Mouse (Mus musculus): ENCODE data around the gene Prdm4.

The Prdm4 gene

DNA sequence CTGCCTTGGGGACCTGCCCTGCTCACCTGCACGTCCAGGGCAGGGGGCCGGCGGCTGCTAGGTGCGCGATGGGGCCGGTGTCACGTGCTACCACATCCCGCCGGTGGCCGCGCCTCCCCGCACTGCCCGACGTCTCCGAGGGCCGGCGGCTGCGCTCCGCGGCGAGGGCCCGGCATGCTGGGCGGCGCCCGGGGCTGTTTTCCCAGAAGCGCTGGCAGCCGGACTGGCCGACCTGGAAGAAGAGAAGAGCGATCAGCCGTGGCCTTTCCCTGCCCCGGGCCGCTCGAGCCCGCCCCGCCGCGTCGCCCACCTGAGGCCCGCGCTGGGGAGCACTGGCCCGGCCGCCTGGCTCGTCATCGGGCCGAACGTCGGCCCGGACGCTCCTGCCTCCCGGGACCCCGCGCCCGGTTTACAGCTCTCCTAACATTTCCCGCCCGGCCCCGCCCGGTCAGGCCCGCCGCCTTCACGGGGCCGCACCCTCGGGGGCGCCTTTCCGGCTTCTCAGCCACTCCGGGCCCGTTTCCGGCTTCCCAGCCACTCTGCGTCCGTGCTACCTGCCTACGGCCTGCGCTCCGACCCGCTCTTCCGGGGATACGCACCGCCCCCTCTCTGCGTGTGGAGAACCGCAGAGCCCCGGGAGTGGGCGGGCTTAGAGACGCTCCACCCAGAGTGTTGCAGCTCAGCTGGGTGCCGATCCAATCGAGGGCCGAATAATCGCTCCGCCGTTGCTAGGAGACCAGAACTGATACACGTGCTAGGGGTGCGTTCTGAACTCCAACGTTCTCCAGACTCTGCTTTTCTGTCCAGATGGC is at the start of gene Prdm4:
Gene Prdm4, minus strand, starts transcription at position 645 of the 812 bp plus-strand sequence.
- peak; percentile 94 for DNase-seq (ENCODE audit: extremely low spot score, low read depth, low spot score)

DNA sequence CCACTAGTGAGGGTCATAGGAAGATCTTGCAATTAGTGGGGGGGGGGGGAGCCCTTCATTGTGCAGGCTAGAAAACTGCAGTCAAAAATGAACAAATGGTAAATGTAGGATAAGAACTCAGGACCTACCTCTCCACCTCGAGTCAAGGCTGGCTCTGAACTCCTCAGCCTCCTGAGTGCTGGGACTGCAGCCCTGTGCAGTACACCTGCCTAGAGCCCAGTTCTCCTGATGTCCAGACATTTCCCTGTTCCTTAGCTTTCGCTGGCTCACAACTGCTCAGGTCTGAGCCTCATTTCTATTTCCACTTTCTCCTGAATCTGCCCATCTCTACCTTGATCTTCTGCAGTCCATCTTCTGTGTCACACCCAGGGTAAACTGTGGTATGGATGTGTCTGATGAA is 49.5 kb upstream of the Prdm4 start:
- no peak for DNase-seq (ENCODE audit: extremely low spot score, low read depth, low spot score)

DNA sequence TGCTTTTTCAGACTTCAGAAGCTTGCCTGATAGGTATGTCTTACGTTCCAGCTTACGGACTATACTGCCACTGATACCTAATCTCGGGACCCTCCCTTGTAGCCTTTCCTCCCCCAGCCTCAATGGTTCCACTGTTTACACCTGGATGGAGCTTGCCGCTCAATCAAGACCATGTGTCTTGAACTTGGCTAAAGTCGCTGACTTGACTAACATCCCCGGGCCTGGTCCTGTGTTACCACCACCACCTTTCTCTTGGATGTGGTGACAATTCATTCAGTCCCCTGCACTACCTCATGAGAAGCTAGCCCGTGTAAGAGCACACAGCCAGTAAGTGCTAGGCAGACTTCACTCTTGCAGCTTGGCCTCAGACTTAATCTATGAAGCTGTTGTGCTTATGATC is 47.4 kb upstream of the Prdm4 start:
- no peak for DNase-seq (ENCODE audit: extremely low spot score, low read depth, low spot score)

DNA sequence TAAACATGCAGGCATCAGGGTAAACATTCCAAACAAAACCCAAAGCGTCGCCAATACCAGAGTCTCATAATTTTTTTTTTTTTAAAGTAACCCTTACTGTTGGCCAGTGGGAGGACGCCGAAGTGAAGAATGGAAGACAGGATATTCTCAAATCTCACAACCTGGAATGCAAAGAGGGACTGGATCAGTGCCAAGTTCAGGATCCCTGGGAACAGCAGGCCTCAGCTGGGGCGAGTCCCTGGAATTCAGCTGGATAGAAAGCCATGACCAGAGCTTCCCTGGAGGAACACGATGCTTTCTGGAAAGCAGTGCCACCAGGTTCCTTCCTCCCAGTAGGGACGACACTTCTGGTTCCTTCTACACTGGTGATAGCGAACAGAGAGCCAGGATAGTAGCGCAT is 46.0 kb upstream of the Prdm4 start:
- no peak for DNase-seq (ENCODE audit: extremely low spot score, low read depth, low spot score)

- peak; percentile 84 for DNase-seq (ENCODE audit: extremely low spot score, low read depth, low spot score)
Observed at GRCm38 (mm10) chr10:85957464-85957950, 40.6 kb upstream of the Prdm4 start, which contains the start of gene Rtcb. Gene Rtcb, minus strand, starts transcription at chr10:85957823.

GRCm38 (mm10) chr10:85956871-85957419 is 40.0 kb upstream of the Prdm4 start:
- DNase-seq (ENCODE audit: extremely low spot score, low read depth, low spot score) = no peak

DNA sequence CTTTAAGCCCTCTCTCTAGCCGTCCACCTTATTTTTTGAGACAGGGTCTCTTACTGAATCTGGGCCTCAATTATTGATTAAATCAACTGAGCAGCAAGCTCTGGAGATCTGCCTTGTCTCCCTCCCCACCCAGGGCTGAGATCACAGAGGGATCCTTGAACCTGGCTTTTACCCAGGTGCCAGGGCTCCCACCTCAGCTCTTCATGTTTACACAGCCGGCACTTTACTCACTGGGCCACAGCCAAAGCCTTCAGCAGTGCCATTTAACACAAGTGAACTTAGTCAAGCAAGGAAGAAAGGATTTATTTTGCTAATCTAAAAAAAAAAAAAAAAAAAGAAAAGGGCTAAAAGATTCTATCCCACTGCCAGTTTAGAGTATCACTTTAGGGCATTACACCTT is 37.5 kb upstream of the Prdm4 start:
- DNase-seq (ENCODE audit: extremely low spot score, low read depth, low spot score) = no peak

DNA sequence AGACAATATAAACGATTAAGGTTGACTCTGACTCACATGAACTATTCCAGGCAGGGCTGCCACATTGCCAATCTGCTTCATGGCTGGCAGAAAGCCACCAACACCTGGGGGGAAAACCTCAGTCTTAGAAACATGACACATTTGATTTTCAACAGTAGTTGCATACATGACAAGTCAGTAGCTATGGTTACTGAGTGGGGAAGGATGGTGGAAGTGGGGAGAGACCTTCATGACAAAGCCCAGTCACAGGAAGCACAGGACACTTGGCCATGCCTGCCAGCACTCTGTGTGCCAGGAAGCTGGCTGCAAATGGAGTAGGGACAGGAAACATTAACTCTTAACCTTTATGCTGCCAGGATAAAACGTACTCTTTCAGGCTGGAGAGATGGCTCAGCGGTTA is 36.5 kb upstream of the Prdm4 start:
- DNase-seq (ENCODE audit: extremely low spot score, low read depth, low spot score) = no peak

- no peak for DNase-seq (ENCODE audit: extremely low spot score, low read depth, low spot score)
Observed at GRCm38 (mm10) chr10:85951765-85952443, 35.0 kb upstream of the Prdm4 start.

DNA sequence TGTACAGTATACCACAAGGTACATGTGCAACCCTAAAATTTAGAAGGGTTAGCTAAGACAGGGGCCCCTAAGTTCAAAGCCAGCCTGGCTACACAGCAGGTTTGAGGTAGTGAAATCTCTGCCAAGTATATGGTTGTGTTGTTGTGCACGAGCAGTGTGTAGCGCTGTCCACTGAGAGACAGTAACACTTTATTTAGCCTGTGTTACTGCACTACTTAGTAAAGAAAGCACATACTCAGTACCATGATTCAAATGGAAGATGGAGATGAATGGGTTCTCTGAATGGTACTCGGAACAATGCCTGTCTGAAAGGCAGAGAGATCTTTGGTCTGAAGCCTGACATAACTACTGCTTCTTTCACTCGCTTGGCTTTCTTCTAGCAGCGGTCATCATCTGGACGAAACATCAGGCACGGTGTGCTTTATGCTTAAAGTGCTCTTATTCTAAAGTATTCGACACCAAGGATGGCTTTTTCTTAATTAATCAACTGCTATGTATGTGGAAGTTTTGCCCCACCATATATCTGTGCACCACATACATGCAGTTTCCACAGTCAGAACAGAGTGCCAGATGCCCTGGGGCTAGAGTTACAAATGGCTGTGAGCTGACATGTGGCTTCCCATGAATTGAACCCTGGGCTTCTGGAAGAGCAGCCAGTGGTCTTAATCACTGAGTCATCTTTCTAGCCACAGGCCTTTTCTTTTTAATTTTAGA is 31.7 kb upstream of the Prdm4 start:
- no peak for DNase-seq (ENCODE audit: extremely low spot score, low read depth, low spot score)

GRCm38 (mm10) chr10:85936280-85936965 is 19.5 kb upstream of the Prdm4 start:
- DNase-seq (ENCODE audit: extremely low spot score, low read depth, low spot score) = no peak

DNA sequence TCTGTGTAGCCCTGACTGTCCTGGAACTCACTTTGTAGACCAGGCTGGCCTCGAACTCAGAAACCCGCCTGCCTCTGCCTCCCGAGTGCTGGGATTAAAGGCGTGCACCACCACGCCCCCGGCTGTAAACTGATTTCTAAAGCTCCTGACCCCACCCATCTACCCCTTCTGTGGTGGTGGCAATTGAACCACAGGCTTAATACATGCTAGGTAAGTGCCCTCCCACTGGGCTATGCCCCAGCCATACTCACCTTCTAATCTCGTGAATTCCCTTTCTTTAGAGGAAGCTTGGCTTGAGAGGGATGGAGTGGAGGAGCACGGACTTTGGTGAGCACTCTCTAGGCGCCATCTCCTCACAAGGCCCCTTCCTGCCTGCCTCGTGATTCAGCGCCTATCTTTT is 13.0 kb upstream of the Prdm4 start:
- no peak for DNase-seq (ENCODE audit: extremely low spot score, low read depth, low spot score)

GRCm38 (mm10) chr10:85929208-85929591 is 12.3 kb upstream of the Prdm4 start:
- no peak for DNase-seq (ENCODE audit: extremely low spot score, low read depth, low spot score)

- DNase-seq (ENCODE audit: extremely low spot score, low read depth, low spot score) = no peak
Observed at GRCm38 (mm10) chr10:85928499-85929207, 11.7 kb upstream of the Prdm4 start.

GRCm38 (mm10) chr10:85927676-85928445 is 10.9 kb upstream of the Prdm4 start, which contains the start of gene Ascl4:
Gene Ascl4, plus strand, starts transcription at chr10:85927681.
- DNase-seq (ENCODE audit: extremely low spot score, low read depth, low spot score) = no peak

DNA sequence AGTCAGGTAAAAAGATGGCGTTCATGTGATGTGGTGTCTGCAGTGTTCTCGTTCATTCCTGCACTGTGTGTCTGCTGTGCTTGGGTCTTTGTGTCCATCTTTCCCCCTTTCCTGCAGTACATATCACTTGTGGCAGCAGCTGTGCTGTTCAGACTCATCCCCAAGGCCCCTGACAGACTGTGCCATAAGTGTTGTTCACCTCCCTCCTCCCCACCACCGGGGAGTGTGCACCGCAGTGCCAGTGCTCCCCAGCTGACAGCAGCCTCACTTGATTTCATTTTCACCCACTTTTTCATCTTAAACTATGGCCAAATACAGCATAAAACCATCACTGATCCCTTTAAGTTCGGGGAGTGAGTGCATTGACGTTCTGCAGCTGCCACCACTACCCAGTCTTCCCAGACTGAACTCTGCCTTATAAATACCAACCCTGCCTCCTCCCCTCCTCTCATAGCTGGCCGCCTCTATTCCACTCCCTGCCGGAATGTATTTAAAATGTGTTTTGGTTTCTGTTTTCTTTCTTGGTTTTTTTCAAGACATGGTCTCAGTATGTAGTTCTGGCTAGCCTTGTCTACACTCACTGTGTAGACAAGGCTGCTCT is 37.0 kb downstream of the Prdm4 start:
- DNase-seq (ENCODE audit: extremely low spot score, low read depth, low spot score) = no peak

GRCm38 (mm10) chr10:85875812-85876211 is 41.1 kb downstream of the Prdm4 start:
- no peak for DNase-seq (ENCODE audit: extremely low spot score, low read depth, low spot score)

DNA sequence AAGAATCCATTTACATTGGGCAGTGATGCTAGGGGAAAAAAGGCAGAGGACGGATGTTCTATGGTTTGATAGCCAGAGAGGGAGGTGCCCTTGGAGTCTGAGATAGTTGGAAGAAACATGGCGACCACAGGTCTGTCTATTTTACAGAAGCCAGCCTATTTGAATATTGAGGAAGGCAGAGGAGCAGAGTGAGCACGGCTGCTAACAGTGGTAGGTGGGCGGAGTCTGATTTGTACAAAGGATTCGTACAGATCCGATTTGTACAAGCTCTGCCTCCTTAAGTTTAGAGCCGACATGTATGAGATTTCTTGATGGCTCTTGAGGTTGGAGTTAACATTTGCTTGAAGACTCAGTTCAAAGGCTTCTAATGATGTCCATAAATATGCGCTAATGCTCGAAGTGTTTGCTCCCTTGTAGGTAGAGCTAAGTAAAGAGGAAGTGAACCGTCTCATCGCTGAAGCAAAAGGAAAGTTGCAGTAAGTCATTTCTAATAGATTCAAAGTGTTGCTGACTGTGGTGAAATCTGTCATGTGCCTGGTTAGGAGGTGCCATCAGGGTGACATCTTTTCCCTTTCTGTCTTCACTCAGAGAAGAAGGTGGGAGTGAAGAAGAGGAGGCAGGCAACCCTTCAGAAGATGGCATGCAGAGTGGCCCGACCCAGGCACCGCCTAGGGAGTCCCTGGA is 42.9 kb downstream of the Prdm4 start:
- DNase-seq (ENCODE audit: extremely low spot score, low read depth, low spot score) = no peak

GRCm38 (mm10) chr10:85872479-85872773 is 44.5 kb downstream of the Prdm4 start:
- no peak for DNase-seq (ENCODE audit: extremely low spot score, low read depth, low spot score)

Measured in hindlimb bud, embryonic 11.5 days (tissue).